Mouse (Mus musculus) midbrain, embryonic 11.5 days (tissue): Measurements from ENCODE around the gene D5Ertd579e. TPM values are rescaled to one million over a fixed set of nuclear protein-coding genes. Genes with fewer than 3 reads are reported as not detected.

Experiments used
- ATAC-seq: fragments of 200-750 bp; cut with Nextera tagmentation; 2 replicates; pipeline ENCODE4 v1.8.0; 2017; ENCODE audit warnings: moderate TSS enrichment, moderate library complexity; ENCODE audit not compliant: low FRiP score
- DNase-seq: peaks from one replicate; pipeline ENCODE4 v3.0.0; 2015; ENCODE audit warnings: low spot score; ENCODE audit errors: missing footprints
- H3K27ac ChIP-seq: fragments of 300-500 bp; sonication (generic); 2 replicates; pipeline ENCODE4 v1.5.1; 2014; ENCODE audit warnings: low read depth, low read length
- H3K27me3 ChIP-seq: fragments of 300-500 bp; sonication (generic); 2 replicates; pipeline ENCODE4 v1.6.1; 2014; ENCODE audit warnings: mild to moderate bottlenecking, low read length, moderate library complexity, mixed read lengths; ENCODE audit not compliant: control insufficient read depth, insufficient read depth
- H3K36me3 ChIP-seq: fragments of 300-500 bp; sonication (generic); 2 replicates; pipeline ENCODE4 v1.6.1; 2014; ENCODE audit warnings: mild to moderate bottlenecking, low read length, moderate library complexity, mixed read lengths; ENCODE audit not compliant: control insufficient read depth, insufficient read depth
- H3K4me1 ChIP-seq: fragments of 300-500 bp; sonication (generic); 2 replicates; pipeline ENCODE4 v1.6.1; 2014; ENCODE audit warnings: low read length; ENCODE audit not compliant: control insufficient read depth, insufficient read depth
- H3K4me2 ChIP-seq: fragments of 300-500 bp; sonication (generic); 2 replicates; pipeline ENCODE4 v1.6.1; 2014; ENCODE audit warnings: mild to moderate bottlenecking, moderate library complexity
- H3K4me3 ChIP-seq: fragments of 300-500 bp; sonication (generic); 2 replicates; pipeline ENCODE4 v1.5.1; 2014; ENCODE audit warnings: low read depth, low read length
- H3K9ac ChIP-seq: fragments of 300-500 bp; sonication (generic); 2 replicates; pipeline ENCODE4 v1.6.1; 2014; ENCODE audit warnings: low read length
- H3K9me3 ChIP-seq: fragments of 300-500 bp; sonication (generic); 2 replicates; pipeline ENCODE4 v1.6.1; 2016; ENCODE audit warnings: low read length; ENCODE audit not compliant: control insufficient read depth
- WGBS: fragments of 180-500 bp; shearing (Covaris S2); extraction: QIAGEN DNeasy Blood & Tissue Kit; methylation state at CpG from one replicate; pipeline ENCODE4 v1.1.7; 2014; 5-methylcytosine and 5-hydroxymethylcytosine counted together
- polyA plus RNA-seq: library from polyadenylated mRNA; unstranded; fragments of >200 nt; fragmentation: Nextera tagmentation; extraction: Ambion mirVana; gene quantifications from 2 replicates; pipeline ENCODE4 v1.2.1, GENCODE M21; 2014

Gene D5Ertd579e
- polyA plus RNA-seq, 1 experiment from 2014 or later: 35.6 TPM

GRCm38 (mm10) chr5:36724274-36724673 is 28.4 kb upstream of the D5Ertd579e start:
- ATAC-seq (no peak), DNase-seq (no peak)
- Histone ChIP-seq H3K4me3 (no peak overlapping the region), H3K9ac (no peak overlapping the region), H3K27me3 (no peaks in the 10 kb centered on the region), H3K9me3 (no peaks in the 10 kb centered on the region), H3K4me2 (no peak overlapping the region), H3K27ac (no peak overlapping the region), H3K4me1 (no peaks in the 10 kb centered on the region), H3K36me3 (no peaks in the 10 kb centered on the region)
- 77% methylated on average over 7 of the region's 7 CpGs for WGBS

- DNase-seq (no peak), ATAC-seq (no peak)
- no peaks in the 10 kb centered on the region for H3K4me1 ChIP-seq
These were observed 27.5 kb upstream of the D5Ertd579e start for GRCm38 (mm10) chr5:36723356-36723755.

GRCm38 (mm10) chr5:36722415-36722856 is 26.6 kb upstream of the D5Ertd579e start:
- no peak overlapping the region for H3K4me2 ChIP-seq
- no peak overlapping the region for H3K27ac ChIP-seq
- ATAC-seq (no peak), DNase-seq (no peak)
- WGBS: 82% methylated on average over 6 of the region's 6 CpGs
- no peaks in the 10 kb centered on the region for H3K9me3 ChIP-seq
- no peak overlapping the region for H3K4me3 ChIP-seq
- no peaks in the 10 kb centered on the region for H3K27me3 ChIP-seq
- no peaks in the 10 kb centered on the region for H3K36me3 ChIP-seq
- no peaks in the 10 kb centered on the region for H3K4me1 ChIP-seq
- H3K9ac ChIP-seq: no peak overlapping the region

More at GRCm38 (mm10) chr5:36723356-36723755, 27.5 kb upstream of the D5Ertd579e start:
- WGBS: 66% methylated on average over 9 of the region's 9 CpGs
- no peaks in the 10 kb centered on the region for H3K9me3 ChIP-seq
- no peaks in the 10 kb centered on the region for H3K36me3 ChIP-seq
- H3K4me3 ChIP-seq: no peak overlapping the region
- no peak overlapping the region for H3K27ac ChIP-seq
- H3K9ac ChIP-seq: no peak overlapping the region
- H3K4me2 ChIP-seq: no peak overlapping the region
- no peaks in the 10 kb centered on the region for H3K27me3 ChIP-seq

GRCm38 (mm10) chr5:36720710-36721375 is 25.0 kb upstream of the D5Ertd579e start:
- no peak overlapping the region for H3K4me3 ChIP-seq
- no peak overlapping the region for H3K4me2 ChIP-seq
- no peaks in the 10 kb centered on the region for H3K4me1 ChIP-seq
- no peaks in the 10 kb centered on the region for H3K9me3 ChIP-seq
- DNase-seq (no peak), ATAC-seq (no peak)
- no peaks in the 10 kb centered on the region for H3K36me3 ChIP-seq
- 76% methylated on average over 5 of the region's 5 CpGs for WGBS
- no peaks in the 10 kb centered on the region for H3K27me3 ChIP-seq
- H3K9ac ChIP-seq: no peak overlapping the region
- no peak overlapping the region; the same call in 1 of the 2 replicates for H3K27ac ChIP-seq

- Histone ChIP-seq H3K4me2 (no peak overlapping the region), H3K27ac (no peak overlapping the region), H3K4me1 (no peaks in the 10 kb centered on the region), H3K9ac (no peak overlapping the region), H3K27me3 (no peaks in the 10 kb centered on the region), H3K4me3 (no peak overlapping the region), H3K9me3 (no peaks in the 10 kb centered on the region), H3K36me3 (no peaks in the 10 kb centered on the region)
- no peak for ATAC-seq
- no peak for DNase-seq
- WGBS: 84% methylated on average over 5 of the region's 5 CpGs
These were observed 24.4 kb upstream of the D5Ertd579e start for GRCm38 (mm10) chr5:36720219-36720618.

- no peak for DNase-seq
- Histone ChIP-seq H3K36me3 (no peaks in the 10 kb centered on the region), H3K4me2 (no peak overlapping the region), H3K27ac (no peak overlapping the region), H3K27me3 (no peaks in the 10 kb centered on the region), H3K4me3 (no peak overlapping the region), H3K9ac (no peak overlapping the region), H3K9me3 (no peaks in the 10 kb centered on the region), H3K4me1 (no peaks in the 10 kb centered on the region)
- 93% methylated on average over 3 of the region's 3 CpGs for WGBS
- no peak for ATAC-seq
These were observed 23.8 kb upstream of the D5Ertd579e start for GRCm38 (mm10) chr5:36719601-36720000.

- ATAC-seq (no peak), DNase-seq (no peak)
- H3K4me1 ChIP-seq: no peaks in the 10 kb centered on the region
- H3K9me3 ChIP-seq: no peaks in the 10 kb centered on the region
- H3K36me3 ChIP-seq: no peaks in the 10 kb centered on the region
- H3K9ac ChIP-seq: no peak overlapping the region
- H3K27ac ChIP-seq: no peak overlapping the region
- no peaks in the 10 kb centered on the region for H3K27me3 ChIP-seq
- H3K4me2 ChIP-seq: no peak overlapping the region
- WGBS: 82% methylated on average over 5 of the region's 5 CpGs
- H3K4me3 ChIP-seq: no peak overlapping the region
These were observed 23.3 kb upstream of the D5Ertd579e start for GRCm38 (mm10) chr5:36719135-36719534.

- no peak overlapping the region for H3K4me2 ChIP-seq
- H3K9ac ChIP-seq: no peak overlapping the region
- no peaks in the 10 kb centered on the region for H3K9me3 ChIP-seq
- no peaks in the 10 kb centered on the region for H3K27me3 ChIP-seq
- H3K4me1 ChIP-seq: peaks cover 4% of the 10 kb centered on the region; the same call in 1 of the 2 replicates
- no peak overlapping the region for H3K27ac ChIP-seq
- no peak overlapping the region for H3K4me3 ChIP-seq
- H3K36me3 ChIP-seq: no peaks in the 10 kb centered on the region
- ATAC-seq (no peak), DNase-seq (no peak)
- 75% methylated on average over 3 of the region's 3 CpGs for WGBS
These were observed 22.1 kb upstream of the D5Ertd579e start for GRCm38 (mm10) chr5:36717889-36718288.

- Histone ChIP-seq H3K36me3 (no peaks in the 10 kb centered on the region), H3K27me3 (no peaks in the 10 kb centered on the region), H3K4me1 (peaks cover 9% of the 10 kb centered on the region; the same call in 1 of the 2 replicates), H3K9me3 (no peaks in the 10 kb centered on the region), H3K9ac (no peak overlapping the region), H3K4me2 (no peak overlapping the region), H3K4me3 (no peak overlapping the region), H3K27ac (no peak overlapping the region)
- DNase-seq (no peak), ATAC-seq (no peak)
- WGBS: 71% methylated on average over 2 of the region's 2 CpGs
These were observed 21.0 kb upstream of the D5Ertd579e start for GRCm38 (mm10) chr5:36716816-36717215.
